Mouse (Mus musculus) kidney, embryonic 15.5 days (tissue): ENCODE measurements around the gene Dntt. TPM values are rescaled to one million over a fixed set of nuclear protein-coding genes. Genes with fewer than 3 reads are reported as not detected.

ENCODE experiments used
- ATAC-seq: fragments of 200-750 bp; cut with Nextera tagmentation; replicated peaks from 2 replicates; pipeline ENCODE4 v1.8.0; 2017; ENCODE audit warnings: moderate TSS enrichment; ENCODE audit not compliant: low FRiP score
- H3K27ac ChIP-seq: fragments of 300-500 bp; sonication (generic); 2 replicates; pipeline ENCODE4 v1.5.1; 2015; ENCODE audit warnings: mild to moderate bottlenecking, inconsistent platforms
- H3K27me3 ChIP-seq: fragments of 300-500 bp; sonication (generic); 2 replicates; pipeline ENCODE4 v1.6.1; 2015; ENCODE audit warnings: inconsistent platforms
- H3K36me3 ChIP-seq: fragments of 300-500 bp; sonication (generic); 2 replicates; pipeline ENCODE4 v1.6.1; 2015; ENCODE audit warnings: inconsistent platforms
- H3K4me1 ChIP-seq: fragments of 300-500 bp; sonication (generic); 2 replicates; pipeline ENCODE4 v1.6.1; 2015; ENCODE audit warnings: inconsistent platforms
- H3K4me2 ChIP-seq: fragments of 300-500 bp; sonication (generic); 2 replicates; pipeline ENCODE4 v1.6.1; 2015; ENCODE audit warnings: moderate library complexity, mild to moderate bottlenecking, inconsistent platforms
- H3K4me3 ChIP-seq: fragments of 300-500 bp; sonication (generic); replicated peaks from 2 replicates; pipeline ENCODE4 v1.5.1; 2015; ENCODE audit warnings: mild to moderate bottlenecking, inconsistent platforms
- H3K9ac ChIP-seq: fragments of 300-500 bp; sonication (generic); 2 replicates; pipeline ENCODE4 v1.6.1; 2015; ENCODE audit warnings: mild to moderate bottlenecking, inconsistent platforms
- H3K9me3 ChIP-seq: fragments of 300-500 bp; sonication (generic); replicated peaks from 2 replicates; pipeline ENCODE4 v1.6.1; 2016; ENCODE audit warnings: inconsistent platforms
- WGBS: fragments of 180-500 bp; shearing (Covaris S2); methylation state at CpG from one replicate; pipeline ENCODE4 v1.1.7; 2015; ENCODE audit warnings: mixed read lengths; 5-methylcytosine and 5-hydroxymethylcytosine counted together
- polyA plus RNA-seq: library from polyadenylated mRNA; unstranded; fragments of >200 nt; fragmentation: Nextera tagmentation; extraction: Ambion mirVana; gene quantifications from 2 replicates; pipeline ENCODE4 v1.2.1, GENCODE M21; 2015

The Dntt gene
- polyA plus RNA-seq, 1 experiment from 2014 or later, result 0.27 TPM

DNA sequence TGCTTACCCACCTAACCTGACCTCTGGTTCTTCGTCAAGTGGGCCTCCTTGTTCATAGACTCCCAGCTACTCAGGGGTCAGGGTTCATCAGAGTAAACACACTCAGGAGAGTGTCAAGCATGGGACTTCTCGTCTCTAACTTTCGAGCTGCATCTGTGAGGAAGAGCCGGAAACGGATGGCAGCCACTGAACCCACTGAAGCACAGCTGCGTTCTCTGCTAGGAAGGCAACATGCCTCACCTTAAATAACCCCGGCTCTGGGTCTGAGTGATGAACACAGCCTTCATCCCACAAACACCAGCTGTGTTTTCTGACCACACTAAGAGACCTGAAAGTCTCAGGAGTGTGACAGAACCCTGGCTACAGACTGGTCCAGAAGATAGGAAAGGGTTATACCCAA lies 10.0 kb downstream of the Dntt start:
- no peak overlapping the region for H3K27ac ChIP-seq
- 77% methylated on average over 7 of the region's 7 CpGs for WGBS

DNA sequence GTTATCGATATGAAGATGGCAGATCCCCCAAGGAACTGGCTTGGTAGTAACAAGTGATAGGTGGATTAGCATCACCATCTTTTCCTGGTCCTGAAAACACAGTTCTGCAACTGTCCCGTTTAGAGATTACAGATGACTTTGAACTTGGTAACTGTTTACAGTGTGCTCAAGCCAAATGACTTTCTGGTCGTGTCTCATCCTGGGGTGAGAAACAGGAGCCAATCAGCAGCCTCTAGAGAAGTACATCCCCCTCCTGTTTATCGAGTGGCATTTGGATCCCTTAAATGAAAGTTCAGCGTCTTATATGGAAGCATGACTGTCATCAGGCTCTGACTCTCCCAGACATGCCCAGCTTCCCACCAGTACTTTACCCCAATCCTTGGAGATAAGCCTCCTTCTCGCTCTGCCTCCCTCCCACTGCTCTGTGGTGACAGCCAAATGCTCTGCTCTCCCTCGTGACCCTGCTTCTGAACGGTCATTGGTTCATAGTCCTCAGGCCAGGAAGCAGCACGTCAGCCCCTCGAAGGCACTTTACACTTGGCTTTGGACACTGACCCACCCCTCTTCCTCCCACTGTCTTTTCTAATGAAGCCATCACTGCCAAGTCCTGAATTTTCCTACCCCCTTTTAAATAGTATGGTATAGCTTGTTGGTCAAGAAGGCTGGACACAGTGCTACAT lies 16.2 kb downstream of the Dntt start:
- 44% methylated on average over 10 of the region's 10 CpGs for WGBS

More for the DNA sequence above, 10.0 kb downstream of the Dntt start:
- no peak for ATAC-seq
- Histone ChIP-seq H3K36me3 (no peaks in the 10 kb centered on the region), H3K27me3 (no peaks in the 10 kb centered on the region), H3K4me1 (no peaks in the 10 kb centered on the region), H3K4me3 (no peak overlapping the region), H3K9me3 (no peaks in the 10 kb centered on the region), H3K4me2 (no peak overlapping the region), H3K9ac (no peak overlapping the region)

DNA sequence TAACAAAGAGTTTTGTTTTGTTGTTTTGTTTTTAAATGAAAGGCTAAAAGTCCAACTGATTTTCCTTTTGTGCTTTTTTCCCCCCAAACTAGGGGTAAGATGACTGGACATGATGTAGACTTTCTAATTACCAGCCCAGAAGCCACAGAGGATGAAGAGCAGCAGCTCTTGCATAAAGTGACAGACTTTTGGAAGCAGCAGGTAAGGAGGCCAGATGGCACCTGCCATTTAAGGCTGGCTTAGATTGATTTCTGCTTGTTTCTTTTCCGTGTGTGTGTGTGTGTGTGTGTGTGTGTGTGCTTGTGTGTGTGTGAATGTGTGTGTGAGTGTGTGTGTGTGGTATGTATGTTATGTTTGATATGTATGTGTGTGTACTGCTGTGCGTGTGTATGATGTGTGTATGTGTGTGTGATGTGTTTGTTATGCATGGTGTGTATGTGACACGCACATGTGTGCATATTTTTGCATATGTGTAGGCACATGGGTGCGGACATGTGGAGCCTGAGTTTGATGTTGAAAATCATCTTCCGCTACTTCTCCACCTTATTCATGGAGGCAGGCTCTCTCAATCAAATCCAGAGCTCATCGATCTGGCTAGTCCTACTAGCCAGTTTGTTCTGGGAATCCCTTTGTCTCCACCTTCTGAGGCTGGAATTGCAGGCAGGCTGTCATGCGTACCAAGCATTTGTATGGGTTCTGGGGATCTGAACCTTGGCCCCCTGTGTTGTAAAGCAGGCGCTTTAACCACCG lies 18.5 kb downstream of the Dntt start:
- Histone ChIP-seq H3K9ac (no peak overlapping the region), H3K9me3 (no peaks in the 10 kb centered on the region), H3K4me2 (no peak overlapping the region), H3K4me1 (peaks cover 11% of the 10 kb centered on the region), H3K4me3 (no peak overlapping the region), H3K27me3 (no peaks in the 10 kb centered on the region), H3K36me3 (no peaks in the 10 kb centered on the region), H3K27ac (no peak overlapping the region)
- no peak for ATAC-seq
- WGBS, result 83% methylated on average over 9 of the region's 9 CpGs

More for the DNA sequence above, 16.2 kb downstream of the Dntt start:
- Histone ChIP-seq H3K4me3 (no peak overlapping the region), H3K27me3 (no peaks in the 10 kb centered on the region), H3K27ac (no peak overlapping the region), H3K4me2 (no peak overlapping the region), H3K36me3 (no peaks in the 10 kb centered on the region), H3K9me3 (no peaks in the 10 kb centered on the region), H3K4me1 (no peaks in the 10 kb centered on the region), H3K9ac (no peak overlapping the region)
- ATAC-seq, result no peak

GRCm38 (mm10) chr19:41048187-41048559 lies 19.1 kb downstream of the Dntt start:
- WGBS, result 77% methylated on average over 3 of the region's 3 CpGs
- H3K27ac ChIP-seq, result no peak overlapping the region

DNA sequence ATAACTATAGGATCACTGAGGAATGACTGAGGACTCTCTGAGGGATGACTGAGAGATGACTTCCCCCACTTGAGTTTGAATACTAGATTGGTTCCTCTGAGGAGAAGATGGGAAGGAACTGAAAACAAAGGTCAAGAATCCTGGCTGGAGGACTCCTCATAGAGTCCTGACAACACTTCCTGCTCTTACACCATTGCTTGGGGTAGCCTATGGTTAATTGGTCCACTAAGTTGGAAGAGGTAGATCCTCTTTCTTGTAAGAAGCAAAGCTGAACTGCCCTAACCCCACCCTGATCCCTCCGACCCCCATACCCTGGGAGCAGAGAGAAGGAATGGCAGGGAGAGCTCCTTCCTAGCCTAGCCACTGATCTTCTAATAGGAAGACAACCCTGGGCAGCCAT lies 22.6 kb downstream of the Dntt start:
- peak; percentile 50 for ATAC-seq
- Histone ChIP-seq H3K4me3 (no peak overlapping the region), H3K4me1 (peaks cover 22% of the 10 kb centered on the region), H3K9ac (no peak overlapping the region), H3K9me3 (no peaks in the 10 kb centered on the region), H3K27me3 (no peaks in the 10 kb centered on the region), H3K4me2 (no peak overlapping the region), H3K36me3 (no peaks in the 10 kb centered on the region), H3K27ac (peak overlapping the region; percentile 77)
- 68% methylated on average over 1 of the region's 1 CpGs for WGBS

More at GRCm38 (mm10) chr19:41048187-41048559, 19.1 kb downstream of the Dntt start:
- Histone ChIP-seq H3K9me3 (no peaks in the 10 kb centered on the region), H3K9ac (no peak overlapping the region), H3K4me2 (no peak overlapping the region), H3K4me1 (peaks cover 15% of the 10 kb centered on the region), H3K27me3 (no peaks in the 10 kb centered on the region), H3K36me3 (no peaks in the 10 kb centered on the region), H3K4me3 (no peak overlapping the region)
- no peak for ATAC-seq

DNA sequence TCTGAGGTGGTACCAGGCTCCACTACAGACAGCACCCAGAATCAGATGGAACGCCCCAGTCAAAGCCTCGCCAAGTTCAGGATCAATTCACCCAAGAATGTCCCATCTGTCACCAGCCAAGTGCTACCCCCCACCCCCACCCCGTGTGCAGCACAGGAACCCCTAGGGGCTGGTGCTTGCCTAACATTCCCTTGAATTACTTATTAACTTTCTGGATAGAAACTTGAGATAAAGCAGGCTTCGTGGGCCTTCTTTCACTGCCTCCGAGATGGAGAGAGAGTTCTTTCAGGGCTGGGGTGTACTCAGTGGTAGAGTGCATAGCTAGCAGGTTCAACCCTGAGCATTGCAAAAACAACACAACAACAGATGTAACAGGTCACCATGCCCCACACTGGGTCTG lies 23.2 kb downstream of the Dntt start:
- Histone ChIP-seq H3K4me2 (no peak overlapping the region), H3K27ac (peak overlapping the region; percentile 77), H3K36me3 (no peaks in the 10 kb centered on the region), H3K9me3 (no peaks in the 10 kb centered on the region), H3K9ac (no peak overlapping the region), H3K4me3 (no peak overlapping the region), H3K4me1 (peaks cover 22% of the 10 kb centered on the region), H3K27me3 (no peaks in the 10 kb centered on the region)
- WGBS, result 57% methylated on average over 5 of the region's 5 CpGs
- ATAC-seq, result peak; percentile 65

DNA sequence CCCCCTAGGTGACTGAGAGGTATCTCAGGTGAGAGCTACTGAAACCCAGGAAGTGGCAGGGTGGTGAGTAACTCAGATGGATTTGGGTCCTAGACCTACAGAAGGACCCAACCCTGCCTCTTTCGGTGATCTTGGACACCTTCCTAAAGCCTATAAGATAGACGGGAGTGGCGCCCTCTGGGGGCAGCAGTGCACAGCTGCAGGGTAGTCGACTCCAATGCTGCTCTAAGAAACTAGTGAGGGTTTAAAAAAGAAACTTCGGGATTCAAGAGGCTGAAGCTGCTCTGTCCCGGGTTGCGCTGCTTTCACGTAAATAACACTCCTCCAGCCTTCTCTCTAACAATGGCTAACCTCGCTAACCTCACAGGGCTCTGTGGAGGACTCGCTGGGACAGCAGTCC lies 24.5 kb downstream of the Dntt start:
- Histone ChIP-seq H3K27ac (peak overlapping the region; percentile 76), H3K9ac (no peak overlapping the region), H3K27me3 (no peaks in the 10 kb centered on the region), H3K4me2 (no peak overlapping the region), H3K4me1 (peaks cover 22% of the 10 kb centered on the region), H3K4me3 (no peak overlapping the region), H3K36me3 (no peaks in the 10 kb centered on the region), H3K9me3 (no peaks in the 10 kb centered on the region)
- ATAC-seq, result no peak; the same call in 1 of the 2 replicates
- 34% methylated on average over 10 of the region's 10 CpGs for WGBS

- Histone ChIP-seq H3K4me3 (no peak overlapping the region), H3K27ac (no peak overlapping the region), H3K9me3 (no peaks in the 10 kb centered on the region), H3K4me2 (no peak overlapping the region), H3K4me1 (peaks cover 22% of the 10 kb centered on the region), H3K9ac (no peak overlapping the region), H3K36me3 (no peaks in the 10 kb centered on the region), H3K27me3 (no peaks in the 10 kb centered on the region)
- WGBS, result 55% methylated on average over 4 of the region's 4 CpGs
- ATAC-seq, result no peak
These were observed 25.6 kb downstream of the Dntt start for GRCm38 (mm10) chr19:41054702-41055101.

DNA sequence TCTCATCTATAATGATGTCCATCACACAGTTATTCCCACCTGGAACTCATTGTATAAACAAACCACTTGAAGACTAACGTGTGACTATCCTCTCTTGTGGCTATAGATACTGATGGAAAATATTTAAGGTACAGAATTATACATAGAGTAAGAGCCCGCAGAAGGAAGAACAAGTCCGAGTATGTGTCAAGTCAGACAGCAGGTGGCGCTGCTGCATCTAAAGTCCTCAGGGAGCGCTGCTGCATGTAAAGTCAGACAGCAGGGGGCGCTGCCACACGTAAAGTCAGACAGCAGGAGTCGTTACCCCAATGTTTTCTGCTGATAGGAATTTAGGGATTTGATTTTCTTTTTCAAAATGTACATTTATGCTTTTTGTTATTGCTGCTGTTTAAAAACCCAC lies 42.4 kb downstream of the Dntt start:
- no peaks in the 10 kb centered on the region for H3K36me3 ChIP-seq
- H3K4me1 ChIP-seq, result no peaks in the 10 kb centered on the region
- no peak overlapping the region for H3K4me3 ChIP-seq
- H3K27me3 ChIP-seq, result no peaks in the 10 kb centered on the region
- no peak overlapping the region for H3K4me2 ChIP-seq
- H3K27ac ChIP-seq, result no peak overlapping the region
- no peak for ATAC-seq
- H3K9me3 ChIP-seq, result no peaks in the 10 kb centered on the region
- 9% methylated on average over 8 of the region's 8 CpGs for WGBS
- no peak overlapping the region for H3K9ac ChIP-seq

DNA sequence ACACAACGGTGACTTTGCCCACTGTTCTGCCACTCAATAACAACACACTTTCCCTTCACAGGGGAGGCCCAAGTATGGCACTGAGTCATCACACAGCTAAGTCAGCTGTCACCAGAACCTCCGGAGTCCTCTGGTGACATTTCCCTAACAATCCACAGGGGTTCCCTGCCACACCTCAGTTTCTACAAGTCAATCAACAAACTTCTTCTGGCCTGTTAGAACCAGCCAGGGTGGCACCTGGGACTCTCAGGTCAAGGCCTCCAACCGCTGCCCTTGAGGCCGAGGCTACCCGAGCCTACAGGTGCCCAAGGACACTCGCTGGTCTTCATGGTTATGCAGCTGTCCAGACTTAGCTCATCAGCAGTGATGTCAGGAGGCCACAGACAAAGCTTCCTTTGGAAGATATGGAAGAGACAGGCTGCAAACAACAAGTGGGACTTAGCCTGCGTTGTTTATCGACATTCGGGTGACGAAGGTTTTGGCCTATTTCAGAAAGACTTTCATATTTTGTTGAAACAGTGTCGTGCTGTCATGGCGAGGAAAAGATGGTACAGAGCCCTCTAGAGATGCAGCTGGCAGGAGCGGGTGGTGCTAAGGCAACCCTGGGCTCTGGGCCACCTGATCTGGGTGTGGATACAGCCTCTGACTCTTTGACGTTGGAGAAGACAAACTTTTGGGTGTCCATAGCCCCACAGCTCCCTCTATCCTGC lies 44.8 kb downstream of the Dntt start:
- no peaks in the 10 kb centered on the region for H3K36me3 ChIP-seq
- no peaks in the 10 kb centered on the region for H3K9me3 ChIP-seq
- WGBS, result 87% methylated on average over 14 of the region's 14 CpGs
- no peak overlapping the region for H3K4me2 ChIP-seq
- ATAC-seq, result no peak
- no peak overlapping the region for H3K27ac ChIP-seq
- H3K4me1 ChIP-seq, result no peaks in the 10 kb centered on the region
- H3K27me3 ChIP-seq, result no peaks in the 10 kb centered on the region
- H3K9ac ChIP-seq, result no peak overlapping the region
- no peak overlapping the region for H3K4me3 ChIP-seq

DNA sequence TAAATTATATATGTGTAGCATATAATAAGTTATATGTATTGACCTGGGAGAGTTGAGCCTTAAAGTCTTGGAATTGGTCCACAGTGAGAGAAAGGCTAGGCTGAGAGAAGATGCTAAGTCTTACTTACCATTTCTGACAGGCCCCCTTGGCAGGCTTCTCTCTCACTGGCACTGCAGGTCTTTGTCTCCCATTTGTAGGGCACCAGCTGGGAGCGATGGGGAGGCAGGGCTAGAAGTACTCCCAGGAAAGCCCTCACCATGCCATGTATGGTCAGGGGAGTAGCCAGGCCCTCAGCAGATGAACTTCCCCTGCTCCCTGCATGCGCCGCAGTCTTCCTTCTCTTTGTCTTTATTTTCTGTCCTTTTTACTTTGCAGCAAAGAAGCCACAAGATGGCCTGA lies 47.8 kb downstream of the Dntt start, which contains the start of gene Opalin:
Gene Opalin, minus strand, starts transcription at position 208 of the 400 bp plus-strand sequence.
- WGBS, result 79% methylated on average over 3 of the region's 3 CpGs
- H3K9me3 ChIP-seq, result no peaks in the 10 kb centered on the region
- ATAC-seq, result no peak
- H3K27ac ChIP-seq, result no peak within 1 kb of the TSS
- H3K4me1 ChIP-seq, result no peaks in the 10 kb centered on the region
- H3K9ac ChIP-seq, result no peak within 1 kb of the TSS
- no peaks in the 10 kb centered on the region for H3K36me3 ChIP-seq
- no peaks in the 10 kb centered on the region for H3K27me3 ChIP-seq
- H3K4me3 ChIP-seq, result no peak within 1 kb of the TSS
- no peak within 1 kb of the TSS for H3K4me2 ChIP-seq

GRCm38 (mm10) chr19:41081589-41081988 lies 52.5 kb downstream of the Dntt start:
- H3K9me3 ChIP-seq, result no peaks in the 10 kb centered on the region
- no peak for ATAC-seq
- no peaks in the 10 kb centered on the region for H3K4me1 ChIP-seq
- no peaks in the 10 kb centered on the region for H3K27me3 ChIP-seq
- no peaks in the 10 kb centered on the region for H3K36me3 ChIP-seq
- H3K9ac ChIP-seq, result no peak overlapping the region
- no peak overlapping the region for H3K27ac ChIP-seq
- H3K4me2 ChIP-seq, result no peak overlapping the region
- H3K4me3 ChIP-seq, result no peak overlapping the region
- 75% methylated on average over 3 of the region's 3 CpGs for WGBS
